Mouse (Mus musculus) midbrain, embryonic 16.5 days (tissue): ENCODE measurements around the gene Rps8. TPM values are rescaled to one million over a fixed set of nuclear protein-coding genes. Genes with fewer than 3 reads are reported as not detected.

Experiments used
- ATAC-seq: fragments of 200-750 bp; cut with Nextera tagmentation; 2 replicates; pipeline ENCODE4 v1.8.0; 2017; ENCODE audit warnings: moderate TSS enrichment
- H3K27ac ChIP-seq: fragments of 300-500 bp; sonication (generic); 2 replicates; pipeline ENCODE4 v1.5.1; 2014; ENCODE audit warnings: mild to moderate bottlenecking, low read length, mixed read lengths
- H3K27me3 ChIP-seq: fragments of 300-500 bp; sonication (generic); 2 replicates; pipeline ENCODE4 v1.6.1; 2014; ENCODE audit warnings: low read depth, low read length, mixed read lengths; ENCODE audit not compliant: control insufficient read depth, insufficient read depth
- H3K36me3 ChIP-seq: fragments of 300-500 bp; sonication (generic); 2 replicates; pipeline ENCODE4 v1.6.1; 2014; ENCODE audit warnings: mild to moderate bottlenecking, low read length, moderate library complexity, mixed read lengths; ENCODE audit not compliant: control insufficient read depth, insufficient read depth
- H3K4me1 ChIP-seq: fragments of 300-500 bp; sonication (generic); 2 replicates; pipeline ENCODE4 v1.6.1; 2014; ENCODE audit warnings: mild to moderate bottlenecking, low read length, mixed read lengths; ENCODE audit not compliant: control insufficient read depth, insufficient read depth
- H3K4me2 ChIP-seq: fragments of 300-500 bp; sonication (generic); 2 replicates; pipeline ENCODE4 v1.6.1; 2014; ENCODE audit warnings: mild to moderate bottlenecking, low read length, mixed read lengths
- H3K4me3 ChIP-seq: fragments of 300-500 bp; sonication (generic); 2 replicates; pipeline ENCODE4 v1.5.1; 2014; ENCODE audit warnings: low read depth, mild to moderate bottlenecking, low read length, moderate library complexity, mixed read lengths
- H3K9ac ChIP-seq: fragments of 300-500 bp; sonication (generic); 2 replicates; pipeline ENCODE4 v1.6.1; 2014; ENCODE audit warnings: low read depth, low read length, mixed read lengths
- H3K9me3 ChIP-seq: fragments of 300-500 bp; sonication (generic); replicated peaks from 2 replicates; pipeline ENCODE4 v1.6.1; 2014; ENCODE audit warnings: mild to moderate bottlenecking, low read length, mixed read lengths; ENCODE audit not compliant: control insufficient read depth, poor library complexity, severe bottlenecking
- WGBS: fragments of 180-500 bp; shearing (Covaris S2); extraction: QIAGEN DNeasy Blood & Tissue Kit; methylation state at CpG from one replicate; pipeline ENCODE4 v1.1.7; 2014; 5-methylcytosine and 5-hydroxymethylcytosine counted together
- polyA plus RNA-seq: library from polyadenylated mRNA; unstranded; fragments of >200 nt; fragmentation: Nextera tagmentation; extraction: Ambion mirVana; gene quantifications from 2 replicates; pipeline ENCODE4 v1.2.1, GENCODE M21; 2015

Gene Rps8
- polyA plus RNA-seq: 381 and 382 TPM in 2 replicates

- ATAC-seq: peak; percentile 95
- Histone ChIP-seq H3K27me3 (no peaks in the 10 kb centered on the region), H3K9ac (peak within 1 kb of the TSS; percentile 99), H3K36me3 (peaks cover 21% of the 10 kb centered on the region), H3K4me3 (peak within 1 kb of the TSS; percentile 94), H3K9me3 (no peaks in the 10 kb centered on the region), H3K27ac (peak within 1 kb of the TSS; percentile 93), H3K4me1 (peaks cover 12% of the 10 kb centered on the region), H3K4me2 (peak within 1 kb of the TSS; percentile 86)
- under 1% methylated on average over 52 of the region's 52 CpGs for WGBS
These were observed at the start of gene Rps8 for GRCm38 (mm10) chr4:117155792-117156355. Rps8 (minus strand) TSS chr4:117156243.

GRCm38 (mm10) chr4:117202992-117203354, 46.9 kb upstream of the Rps8 start:
- no peak overlapping the region for H3K4me2 ChIP-seq
- H3K9me3 ChIP-seq: no peaks in the 10 kb centered on the region
- H3K4me3 ChIP-seq: no peak overlapping the region
- whole genome bisulfite sequencing: 69% methylated on average over 4 of the region's 4 CpGs
- H3K36me3 ChIP-seq: no peaks in the 10 kb centered on the region
- H3K27ac ChIP-seq: no peak overlapping the region
- H3K27me3 ChIP-seq: no peaks in the 10 kb centered on the region
- H3K9ac ChIP-seq: no peak overlapping the region
- no peak for ATAC-seq
- H3K4me1 ChIP-seq: 0 out of 2 replicates have a peak, but pooled peaks cover 3% of the 10 kb centered on the region

GRCm38 (mm10) chr4:117202046-117202991, 46.3 kb upstream of the Rps8 start:
- Histone ChIP-seq H3K4me3 (peak overlapping the region; percentile 27), H3K27ac (peak overlapping the region; percentile 55; the same call in 1 of the 2 replicates), H3K4me1 (0 out of 2 replicates have a peak, but pooled peaks cover 3% of the 10 kb centered on the region), H3K9me3 (no peaks in the 10 kb centered on the region), H3K27me3 (no peaks in the 10 kb centered on the region), H3K36me3 (no peaks in the 10 kb centered on the region), H3K9ac (peak overlapping the region; percentile 57), H3K4me2 (peak overlapping the region; percentile 57)
- under 1% methylated on average over 25 of the region's 25 CpGs for WGBS
- ATAC-seq: peak; percentile 60; the same call in 1 of the 2 replicates

GRCm38 (mm10) chr4:117191804-117192203, 35.8 kb upstream of the Rps8 start:
- Histone ChIP-seq H3K4me1 (peaks cover 6% of the 10 kb centered on the region; the same call in 1 of the 2 replicates), H3K36me3 (no peaks in the 10 kb centered on the region), H3K27ac (no peak overlapping the region), H3K9ac (no peak overlapping the region), H3K9me3 (no peaks in the 10 kb centered on the region), H3K27me3 (no peaks in the 10 kb centered on the region), H3K4me2 (no peak overlapping the region), H3K4me3 (no peak overlapping the region)
- ATAC-seq: no peak
- 94% methylated on average over 14 of the region's 14 CpGs for WGBS

- no peak for ATAC-seq
- Histone ChIP-seq H3K9ac (peak overlapping the region; percentile 50; the same call in 1 of the 2 replicates), H3K27me3 (no peaks in the 10 kb centered on the region), H3K4me3 (no peak overlapping the region), H3K27ac (no peak overlapping the region), H3K9me3 (no peaks in the 10 kb centered on the region), H3K36me3 (no peaks in the 10 kb centered on the region), H3K4me2 (no peak overlapping the region), H3K4me1 (peaks cover 6% of the 10 kb centered on the region; the same call in 1 of the 2 replicates)
- WGBS: 71% methylated on average over 7 of the region's 7 CpGs
These were observed 34.6 kb upstream of the Rps8 start for GRCm38 (mm10) chr4:117190660-117191059.

- no peaks in the 10 kb centered on the region for H3K36me3 ChIP-seq
- peak overlapping the region; percentile 20 for H3K4me3 ChIP-seq
- peak overlapping the region; percentile 59 for H3K9ac ChIP-seq
- peak; percentile 87 for ATAC-seq
- no peaks in the 10 kb centered on the region for H3K9me3 ChIP-seq
- H3K4me1 ChIP-seq: peaks cover 6% of the 10 kb centered on the region; the same call in 1 of the 2 replicates
- peak overlapping the region; percentile 78 for H3K27ac ChIP-seq
- no peaks in the 10 kb centered on the region for H3K27me3 ChIP-seq
- 1% methylated on average over 9 of the region's 9 CpGs for WGBS
- H3K4me2 ChIP-seq: peak overlapping the region; percentile 45
These were observed 34.0 kb upstream of the Rps8 start for GRCm38 (mm10) chr4:117189856-117190543.

GRCm38 (mm10) chr4:117189382-117189855, 33.4 kb upstream of the Rps8 start:
- WGBS: under 1% methylated on average over 16 of the region's 16 CpGs
- Histone ChIP-seq H3K27ac (peak overlapping the region; percentile 78), H3K4me2 (peak overlapping the region; percentile 45), H3K27me3 (no peaks in the 10 kb centered on the region), H3K36me3 (no peaks in the 10 kb centered on the region), H3K4me3 (peak overlapping the region; percentile 20), H3K9me3 (no peaks in the 10 kb centered on the region), H3K9ac (peak overlapping the region; percentile 59), H3K4me1 (peaks cover 6% of the 10 kb centered on the region; the same call in 1 of the 2 replicates)
- ATAC-seq: peak; percentile 65

- no peaks in the 10 kb centered on the region for H3K36me3 ChIP-seq
- peak overlapping the region; percentile 45 for H3K4me2 ChIP-seq
- peaks cover 6% of the 10 kb centered on the region; the same call in 1 of the 2 replicates for H3K4me1 ChIP-seq
- WGBS: 52% methylated on average over 3 of the region's 3 CpGs
- no peak for ATAC-seq
- no peaks in the 10 kb centered on the region for H3K27me3 ChIP-seq
- no peaks in the 10 kb centered on the region for H3K9me3 ChIP-seq
- no peak overlapping the region for H3K4me3 ChIP-seq
- no peak overlapping the region for H3K9ac ChIP-seq
- 0 out of 2 replicates have a peak overlapping the region, but pooled peaks have one; percentile 24 for H3K27ac ChIP-seq
These were observed 32.9 kb upstream of the Rps8 start for GRCm38 (mm10) chr4:117188969-117189368.
